Mouse (Mus musculus): ENCODE results near the gene Pip5k1c.

DNA sequence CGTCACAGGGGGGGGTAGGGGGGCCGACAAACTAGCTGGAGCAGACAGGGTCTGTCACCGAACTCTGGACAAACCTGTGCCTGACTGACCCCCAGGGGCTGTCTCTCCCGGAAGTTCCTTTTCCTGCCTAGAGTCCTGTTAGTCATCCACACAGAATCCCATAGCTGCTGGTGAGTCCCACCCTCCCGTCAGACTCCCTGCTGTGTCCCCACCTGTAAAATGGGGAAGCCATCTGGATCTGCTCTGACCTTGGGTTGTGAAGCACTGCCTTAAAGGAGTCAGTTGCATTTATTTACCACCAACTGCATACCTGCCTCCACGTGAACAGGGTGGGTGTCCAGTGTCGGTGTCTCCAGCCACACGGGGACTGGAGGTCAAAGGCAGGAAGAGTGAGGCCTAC, 1.7 kb downstream of the Pip5k1c start:
- TF ChIP-seq POLR2A (IDR thresholded peaks at IDR 0.05; ENCODE audit: insufficient read depth, low read length) (no peak), CTCF (IDR thresholded peaks at IDR 0.05; ENCODE audit: low read depth, low read length) (no peak), EP300 (IDR thresholded peaks at IDR 0.05; ENCODE audit: insufficient read depth, low read depth, low read length) (no peak)
